Mouse (Mus musculus): ENCODE measurements around the gene Tirap.

DNA sequence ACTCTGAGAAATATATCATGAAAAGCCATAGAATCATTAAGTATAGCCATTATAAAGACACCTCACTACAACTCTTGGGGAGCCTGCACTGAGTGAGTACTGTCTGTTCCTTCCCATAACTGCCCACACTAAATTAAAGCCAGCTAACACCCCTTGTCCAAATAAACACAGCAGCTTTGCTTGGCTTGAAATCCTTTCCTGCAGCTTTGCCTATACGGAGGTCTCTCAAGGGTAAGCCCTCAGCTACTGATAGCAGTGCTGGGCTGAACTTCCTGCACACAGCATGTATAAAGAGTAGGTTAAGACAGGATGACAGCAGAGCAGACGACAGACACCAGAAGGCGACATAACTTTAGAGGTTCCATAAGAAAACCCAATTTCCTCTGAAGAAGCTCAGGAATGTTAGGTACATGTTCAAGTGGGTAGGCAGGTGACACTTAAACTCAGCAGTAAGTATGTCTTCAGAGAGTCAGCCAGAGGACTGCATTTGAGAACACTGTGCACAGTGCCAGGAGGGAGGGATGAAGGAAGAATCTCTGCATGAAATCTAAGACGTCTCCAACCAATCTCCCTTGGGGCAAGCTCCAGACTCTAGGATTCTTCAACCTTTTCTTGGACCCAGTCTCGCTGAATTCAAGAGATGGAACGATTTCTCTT lies 39.0 kb upstream of the Tirap start:
- TF ChIP-seq CTCF (IDR thresholded peaks at IDR 0.05; ENCODE audit: low read depth, low read length) (no peak), POLR2A (IDR thresholded peaks at IDR 0.05; ENCODE audit: extremely low read depth, insufficient read depth, low read length) (no peak)

Data from liver, adult 2 months (tissue).